Mouse (Mus musculus) embryonic facial prominence, embryonic 13.5 days (tissue): Measurements from ENCODE around the gene Akirin1. TPM values are rescaled to one million over a fixed set of nuclear protein-coding genes. Genes with fewer than 3 reads are reported as not detected.

Experiments used
- ATAC-seq: fragments of 200-750 bp; cut with Nextera tagmentation; 2 replicates; pipeline ENCODE4 v1.8.0; 2017; ENCODE audit warnings: low read depth; ENCODE audit not compliant: insufficient number of reproducible peaks, insufficient read depth, low FRiP score, low TSS enrichment
- H3K27ac ChIP-seq: fragments of 300-500 bp; sonication (generic); 2 replicates; pipeline ENCODE4 v1.5.1; 2015; ENCODE audit warnings: moderate library complexity, mild to moderate bottlenecking, inconsistent platforms
- H3K27me3 ChIP-seq: fragments of 300-500 bp; sonication (generic); 2 replicates; pipeline ENCODE4 v1.6.1; 2015; ENCODE audit warnings: mild to moderate bottlenecking, inconsistent platforms
- H3K36me3 ChIP-seq: fragments of 300-500 bp; sonication (generic); 2 replicates; pipeline ENCODE4 v1.6.1; 2015; ENCODE audit warnings: mild to moderate bottlenecking, inconsistent platforms
- H3K4me1 ChIP-seq: fragments of 300-500 bp; sonication (generic); 2 replicates; pipeline ENCODE4 v1.6.1; 2015; ENCODE audit warnings: inconsistent platforms
- H3K4me2 ChIP-seq: fragments of 300-500 bp; sonication (generic); 2 replicates; pipeline ENCODE4 v1.6.1; 2015; ENCODE audit warnings: moderate library complexity, mild to moderate bottlenecking, inconsistent platforms
- H3K4me3 ChIP-seq: fragments of 300-500 bp; sonication (generic); 2 replicates; pipeline ENCODE4 v1.5.1; 2015; ENCODE audit warnings: mild to moderate bottlenecking, inconsistent platforms
- H3K9ac ChIP-seq: fragments of 300-500 bp; sonication (generic); 2 replicates; pipeline ENCODE4 v1.6.1; 2015; ENCODE audit warnings: mild to moderate bottlenecking, inconsistent platforms
- H3K9me3 ChIP-seq: fragments of 300-500 bp; sonication (generic); 2 replicates; pipeline ENCODE4 v1.6.1; 2016; ENCODE audit warnings: inconsistent platforms
- WGBS: fragments of 180-500 bp; shearing (Covaris S2); methylation state at CpG from one replicate; pipeline ENCODE4 v1.1.7; 2015; ENCODE audit warnings: mixed read lengths; 5-methylcytosine and 5-hydroxymethylcytosine counted together
- polyA plus RNA-seq: library from polyadenylated mRNA; unstranded; fragments of >200 nt; fragmentation: Nextera tagmentation; extraction: Ambion mirVana; gene quantifications from 2 replicates; pipeline ENCODE4 v1.2.1, GENCODE M21; 2015

The Akirin1 gene
- polyA plus RNA-seq, result 53.4 and 54.0 TPM in 2 replicates

DNA sequence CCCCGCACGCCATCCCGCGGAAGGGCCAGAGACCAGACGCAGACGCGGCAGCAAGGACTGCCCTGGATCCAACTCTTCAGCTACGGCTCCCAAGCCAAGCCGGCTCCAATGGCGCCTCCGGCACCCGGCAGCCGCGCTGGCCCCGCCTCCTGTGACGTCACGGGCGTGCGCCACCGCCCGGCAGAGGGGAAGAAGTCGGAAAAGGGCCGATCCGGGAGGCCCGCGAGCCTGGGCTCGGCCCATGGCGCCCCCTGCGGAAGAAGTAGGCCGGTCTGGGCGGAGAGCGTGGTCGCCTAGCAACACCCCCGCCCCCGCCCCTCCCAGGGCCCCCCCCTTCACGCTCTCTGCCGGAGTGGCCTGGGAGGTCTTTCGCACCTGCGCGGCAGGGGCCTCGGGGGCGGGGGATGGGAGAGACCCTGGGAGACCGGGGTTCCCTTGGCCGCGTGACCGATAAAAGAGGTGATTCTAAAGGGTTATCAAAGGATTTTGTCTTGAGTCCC is at the start of gene Akirin1:
Akirin1 (minus strand) TSS at position 194 of the 500 bp plus-strand sequence.
- no peaks in the 10 kb centered on the region for H3K9me3 ChIP-seq
- H3K9ac ChIP-seq, result peak within 1 kb of the TSS; percentile 88
- WGBS, result under 1% methylated on average over 36 of the region's 46 CpGs
- ATAC-seq, result peak; percentile 98
- H3K4me2 ChIP-seq, result peak within 1 kb of the TSS; percentile 85
- H3K27me3 ChIP-seq, result no peaks in the 10 kb centered on the region
- H3K4me3 ChIP-seq, result peak within 1 kb of the TSS; percentile 99
- no peaks in the 10 kb centered on the region for H3K36me3 ChIP-seq
- H3K27ac ChIP-seq, result peak within 1 kb of the TSS; percentile 94
- H3K4me1 ChIP-seq, result peaks cover 16% of the 10 kb centered on the region

DNA sequence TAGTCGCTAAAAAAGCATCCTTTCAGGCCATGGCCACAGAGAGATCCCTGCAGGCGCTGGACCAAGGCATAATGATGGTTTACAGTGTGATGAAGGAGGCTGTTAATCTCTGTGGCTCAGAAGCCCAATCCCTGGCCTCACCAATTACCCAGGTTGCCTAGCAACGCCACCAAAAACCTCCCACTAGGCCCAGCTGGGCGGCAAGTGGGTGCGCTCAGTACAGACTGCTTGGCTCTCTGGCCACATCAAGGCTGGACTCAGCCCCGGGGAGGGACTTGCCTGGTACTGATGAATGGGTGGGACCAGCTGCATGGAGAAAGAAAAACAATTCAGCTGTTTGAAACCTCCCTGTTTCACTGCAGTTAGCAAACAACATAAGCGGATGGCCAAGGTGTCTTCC is 47.7 kb upstream of the Akirin1 start:
- H3K36me3 ChIP-seq, result no peaks in the 10 kb centered on the region
- H3K27ac ChIP-seq, result peak overlapping the region; percentile 11; the same call in 1 of the 2 replicates
- no peaks in the 10 kb centered on the region for H3K4me1 ChIP-seq
- no peak overlapping the region for H3K9ac ChIP-seq
- ATAC-seq, result peak; percentile 78; the same call in 1 of the 2 replicates
- no peaks in the 10 kb centered on the region for H3K9me3 ChIP-seq
- H3K4me3 ChIP-seq, result no peak overlapping the region
- 44% methylated on average over 7 of the region's 7 CpGs for WGBS
- H3K27me3 ChIP-seq, result no peaks in the 10 kb centered on the region
- H3K4me2 ChIP-seq, result no peak overlapping the region

DNA sequence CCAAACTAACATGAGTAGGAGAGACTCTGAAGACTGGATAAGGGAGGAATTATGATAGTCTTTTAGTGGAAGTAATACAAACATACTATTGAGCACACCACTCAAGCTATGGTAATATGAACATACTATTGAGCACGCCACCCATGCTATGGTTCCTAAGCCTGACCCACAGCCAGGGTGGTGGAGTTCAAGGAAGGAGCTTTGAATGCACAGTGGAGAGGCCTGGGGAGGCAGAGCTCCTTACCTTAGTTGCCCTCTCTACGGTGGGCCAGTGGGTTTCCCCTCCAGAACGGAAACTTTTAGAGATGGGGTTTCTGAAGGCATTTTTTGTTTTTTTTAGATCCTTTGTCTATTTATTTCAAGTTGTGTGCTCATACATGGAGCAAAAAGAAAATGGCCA is 47.3 kb upstream of the Akirin1 start:
- Histone ChIP-seq H3K4me3 (no peak overlapping the region), H3K4me2 (no peak overlapping the region), H3K27ac (peak overlapping the region; percentile 11; the same call in 1 of the 2 replicates), H3K9ac (no peak overlapping the region), H3K9me3 (no peaks in the 10 kb centered on the region), H3K36me3 (no peaks in the 10 kb centered on the region), H3K27me3 (no peaks in the 10 kb centered on the region), H3K4me1 (no peaks in the 10 kb centered on the region)
- WGBS, result 82% methylated on average over 3 of the region's 3 CpGs
- peak; percentile 57; the same call in 1 of the 2 replicates for ATAC-seq

DNA sequence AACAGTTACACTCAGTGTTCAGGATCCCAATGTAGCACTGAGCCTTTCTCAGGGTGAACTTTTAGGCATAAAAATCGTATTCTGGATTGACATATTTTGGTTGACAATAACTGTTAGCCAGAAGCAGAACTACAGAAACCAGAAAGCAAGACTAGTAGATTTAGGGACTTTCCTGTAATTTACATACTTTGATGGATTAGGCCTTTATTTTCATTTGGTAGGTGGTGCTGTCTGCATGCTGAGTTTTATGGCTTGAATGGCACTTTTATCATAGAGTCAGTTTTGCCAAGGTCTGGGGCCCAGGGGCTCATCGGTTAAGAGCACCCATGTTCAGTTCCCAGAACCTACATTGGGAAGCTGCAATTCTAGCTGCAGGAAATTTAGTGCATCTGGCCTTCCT is 44.9 kb upstream of the Akirin1 start:
- ATAC-seq, result no peak
- Histone ChIP-seq H3K4me1 (no peaks in the 10 kb centered on the region), H3K4me2 (no peak overlapping the region), H3K9ac (no peak overlapping the region), H3K4me3 (no peak overlapping the region), H3K36me3 (no peaks in the 10 kb centered on the region), H3K27me3 (no peaks in the 10 kb centered on the region), H3K9me3 (no peaks in the 10 kb centered on the region), H3K27ac (no peak overlapping the region)
- WGBS, result 67% methylated on average over 2 of the region's 2 CpGs

DNA sequence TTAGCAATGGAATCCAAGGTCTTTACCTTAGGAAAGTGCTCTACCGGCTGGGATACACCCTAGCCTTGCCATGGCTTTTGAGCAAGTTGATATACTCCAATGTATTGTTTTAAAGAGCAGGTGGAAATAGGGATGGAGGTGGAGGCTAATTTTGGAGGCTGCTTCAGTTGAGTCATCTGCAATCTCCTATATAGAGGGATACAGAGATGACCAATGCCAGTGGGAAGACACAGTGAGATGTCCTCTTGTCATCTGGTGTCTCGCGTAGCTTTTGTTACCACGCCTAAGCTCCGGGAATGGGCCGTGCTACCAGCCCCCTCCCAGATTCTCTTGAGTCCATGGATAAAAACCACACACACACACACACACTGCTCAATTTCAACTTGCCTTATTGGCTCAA is 43.0 kb upstream of the Akirin1 start:
- Histone ChIP-seq H3K9me3 (no peaks in the 10 kb centered on the region), H3K9ac (no peak overlapping the region), H3K4me1 (peaks cover 3% of the 10 kb centered on the region; the same call in 1 of the 2 replicates), H3K27me3 (no peaks in the 10 kb centered on the region), H3K4me2 (no peak overlapping the region), H3K36me3 (no peaks in the 10 kb centered on the region), H3K27ac (no peak overlapping the region), H3K4me3 (no peak overlapping the region)
- ATAC-seq, result no peak
- WGBS, result 93% methylated on average over 6 of the region's 6 CpGs

DNA sequence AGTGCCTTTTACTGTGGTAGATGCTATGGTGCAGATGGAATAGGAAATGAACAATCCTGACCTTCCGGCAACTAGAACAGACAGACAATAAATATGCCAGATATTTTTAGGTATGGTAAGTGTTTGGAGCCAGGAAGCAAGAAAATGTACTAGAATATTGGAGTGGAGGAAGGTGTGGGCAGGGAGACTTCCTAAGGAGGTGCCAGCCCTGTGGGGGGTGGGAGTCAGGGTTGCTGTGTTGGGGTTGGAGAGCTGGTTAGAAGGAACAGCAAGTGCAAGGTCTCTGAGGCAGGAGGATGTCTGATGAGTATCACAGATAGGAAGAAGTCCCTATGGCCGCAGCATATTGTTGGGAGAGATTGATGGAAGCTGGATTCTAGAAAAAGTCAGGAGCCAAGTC is 42.5 kb upstream of the Akirin1 start:
- no peaks in the 10 kb centered on the region for H3K36me3 ChIP-seq
- no peaks in the 10 kb centered on the region for H3K9me3 ChIP-seq
- no peak overlapping the region for H3K4me3 ChIP-seq
- ATAC-seq, result no peak
- peaks cover 7% of the 10 kb centered on the region; the same call in 1 of the 2 replicates for H3K4me1 ChIP-seq
- H3K9ac ChIP-seq, result no peak overlapping the region
- H3K27me3 ChIP-seq, result no peaks in the 10 kb centered on the region
- no peak overlapping the region for H3K27ac ChIP-seq
- H3K4me2 ChIP-seq, result no peak overlapping the region
- 87% methylated on average over 2 of the region's 2 CpGs for WGBS

DNA sequence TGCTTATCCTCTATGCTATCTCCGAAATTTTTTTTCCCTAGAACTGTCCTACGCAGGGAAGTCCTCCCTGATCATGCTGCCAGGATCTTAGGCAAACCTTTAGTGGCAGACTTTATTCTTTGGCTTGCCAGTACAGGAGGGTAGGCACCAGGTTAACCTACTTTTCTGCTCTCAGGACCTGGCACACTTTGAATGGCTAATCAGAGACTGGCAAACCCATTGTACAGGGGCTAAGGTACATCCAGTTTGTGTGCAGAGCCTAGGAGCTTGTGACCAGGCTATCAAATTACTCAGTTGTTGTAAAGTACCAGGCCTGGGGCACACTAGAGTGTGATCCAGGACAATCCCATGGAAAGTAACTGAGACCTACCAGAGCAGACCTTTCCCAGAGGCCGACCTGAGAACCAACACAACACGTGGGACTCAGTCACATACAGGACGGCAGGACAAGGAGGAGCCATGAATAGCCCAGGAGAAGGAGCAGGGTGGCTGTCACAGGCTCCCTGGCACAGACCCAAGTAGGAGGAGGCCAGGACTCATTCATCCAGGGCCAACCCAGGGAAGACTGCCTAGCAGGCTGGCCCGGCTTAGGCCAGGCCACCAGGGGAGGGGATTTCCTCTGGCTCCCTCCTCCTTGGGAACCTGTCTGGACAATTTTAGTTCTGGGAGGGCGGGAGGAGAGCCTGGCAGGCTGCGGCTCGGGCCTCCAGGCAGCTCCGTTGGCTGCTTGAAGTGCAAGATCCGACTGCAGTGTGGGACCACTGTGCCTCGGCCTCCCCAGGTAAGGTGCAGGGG is 37.2 kb upstream of the Akirin1 start, which contains the start of gene Rhbdl2:
Rhbdl2 (plus strand) TSS at position 684 of the 795 bp plus-strand sequence.
- 22% methylated on average over 12 of the region's 12 CpGs for WGBS
- 0 out of 2 replicates have a peak within 1 kb of the TSS, but pooled peaks have one; percentile 2 for H3K4me3 ChIP-seq
- H3K9ac ChIP-seq, result peak within 1 kb of the TSS; percentile 46
- peak; percentile 75 for ATAC-seq
- peaks cover 8% of the 10 kb centered on the region; the same call in 1 of the 2 replicates for H3K4me1 ChIP-seq
- peak within 1 kb of the TSS; percentile 30 for H3K4me2 ChIP-seq
- H3K9me3 ChIP-seq, result no peaks in the 10 kb centered on the region
- H3K27ac ChIP-seq, result peak within 1 kb of the TSS; percentile 22; the same call in 1 of the 2 replicates
- H3K36me3 ChIP-seq, result no peaks in the 10 kb centered on the region
- no peaks in the 10 kb centered on the region for H3K27me3 ChIP-seq

DNA sequence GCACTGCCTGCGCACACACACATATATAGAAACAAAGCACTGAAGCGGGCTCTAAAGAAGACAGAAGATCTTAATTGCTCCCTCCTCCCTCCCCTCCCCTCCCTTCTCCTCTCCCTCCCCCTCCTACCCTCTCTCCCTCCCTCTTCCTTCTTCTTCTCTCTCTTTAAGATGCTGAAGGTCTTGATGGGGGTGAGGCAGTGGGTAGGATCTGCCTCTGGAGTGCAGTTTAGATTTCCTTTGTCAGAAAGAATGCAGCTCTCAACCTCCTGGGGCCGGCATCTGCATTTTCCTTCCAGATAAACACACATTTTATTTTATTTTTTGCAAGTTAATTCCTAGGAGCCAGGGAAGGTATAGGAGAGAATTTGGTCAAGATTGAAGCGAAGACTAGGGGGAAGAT is 18.1 kb upstream of the Akirin1 start:
- no peaks in the 10 kb centered on the region for H3K36me3 ChIP-seq
- no peak overlapping the region for H3K27ac ChIP-seq
- H3K9ac ChIP-seq, result no peak overlapping the region
- H3K4me1 ChIP-seq, result no peaks in the 10 kb centered on the region
- H3K4me3 ChIP-seq, result no peak overlapping the region
- no peaks in the 10 kb centered on the region for H3K27me3 ChIP-seq
- ATAC-seq, result no peak
- no peaks in the 10 kb centered on the region for H3K9me3 ChIP-seq
- no peak overlapping the region for H3K4me2 ChIP-seq
- 68% methylated on average over 4 of the region's 4 CpGs for WGBS

DNA sequence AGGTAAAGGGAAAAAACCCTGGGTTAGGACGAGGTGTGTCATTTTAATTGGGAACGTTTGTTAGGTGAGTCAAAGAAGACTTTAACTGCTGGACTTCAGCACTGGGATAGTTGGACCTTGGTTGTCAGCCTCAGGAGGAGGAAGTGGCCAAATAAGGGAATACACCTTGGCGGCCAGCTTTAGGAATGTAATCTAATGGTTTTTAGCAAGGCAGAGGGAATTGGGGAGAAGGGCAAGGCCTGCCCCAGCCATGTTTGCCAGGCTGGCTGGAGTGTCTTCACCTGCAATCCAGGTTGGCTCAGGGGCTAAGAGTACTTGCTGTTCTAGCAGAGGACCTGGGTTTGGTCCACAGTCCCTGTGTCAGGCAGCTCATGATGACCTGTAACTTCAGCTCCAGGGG is 17.7 kb upstream of the Akirin1 start:
- no peaks in the 10 kb centered on the region for H3K36me3 ChIP-seq
- no peak overlapping the region for H3K27ac ChIP-seq
- H3K9me3 ChIP-seq, result no peaks in the 10 kb centered on the region
- no peak overlapping the region for H3K4me2 ChIP-seq
- no peak overlapping the region for H3K4me3 ChIP-seq
- no peaks in the 10 kb centered on the region for H3K4me1 ChIP-seq
- H3K27me3 ChIP-seq, result no peaks in the 10 kb centered on the region
- no peak overlapping the region for H3K9ac ChIP-seq
- WGBS, result 68% methylated on average over 3 of the region's 3 CpGs
- ATAC-seq, result no peak

DNA sequence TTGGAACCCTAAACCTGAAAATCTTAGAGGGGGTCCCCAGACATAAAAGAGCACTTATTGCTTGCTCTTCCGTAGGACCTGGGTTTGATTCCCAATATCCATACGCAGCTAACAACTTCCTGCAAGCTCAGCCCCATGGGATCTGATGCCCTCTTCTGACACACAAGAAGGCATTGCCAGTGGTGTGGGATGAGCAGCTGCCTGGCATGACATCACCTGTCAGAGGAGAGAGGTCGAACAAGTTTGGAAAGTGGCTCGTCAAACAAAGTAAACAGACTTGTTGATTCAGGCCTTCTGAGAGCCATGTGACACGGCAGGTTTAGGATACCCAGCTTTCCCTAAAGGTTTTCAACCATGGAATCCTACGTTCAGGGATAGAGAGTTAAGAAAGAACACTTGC is 14.9 kb upstream of the Akirin1 start:
- no peaks in the 10 kb centered on the region for H3K36me3 ChIP-seq
- no peaks in the 10 kb centered on the region for H3K27me3 ChIP-seq
- H3K9ac ChIP-seq, result no peak overlapping the region
- no peak for ATAC-seq
- no peak overlapping the region for H3K4me3 ChIP-seq
- no peak overlapping the region for H3K4me2 ChIP-seq
- H3K4me1 ChIP-seq, result no peaks in the 10 kb centered on the region
- H3K27ac ChIP-seq, result no peak overlapping the region
- no peaks in the 10 kb centered on the region for H3K9me3 ChIP-seq
- 69% methylated on average over 6 of the region's 6 CpGs for WGBS

DNA sequence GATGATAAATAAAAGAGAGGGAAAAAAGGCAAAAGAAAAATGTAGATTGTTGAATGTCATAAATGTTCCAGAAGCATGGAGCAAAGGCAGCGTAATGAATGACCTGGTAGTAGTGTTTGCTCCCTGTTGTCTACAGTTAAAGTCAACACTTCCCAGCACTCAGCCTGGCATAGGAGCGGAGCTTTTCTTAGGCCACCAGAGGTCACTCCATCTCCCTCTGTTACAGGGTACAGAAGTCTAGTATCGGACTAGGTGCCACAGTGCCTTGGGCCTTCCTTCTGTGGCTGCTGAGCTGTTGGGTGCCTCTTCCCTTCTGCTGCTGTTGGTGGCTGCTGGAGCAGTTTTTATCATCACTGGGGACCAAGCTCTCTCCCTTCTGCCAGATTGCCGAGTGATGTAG is 8.2 kb upstream of the Akirin1 start:
- Histone ChIP-seq H3K4me2 (no peak overlapping the region), H3K36me3 (no peaks in the 10 kb centered on the region), H3K27ac (no peak overlapping the region), H3K4me1 (no peaks in the 10 kb centered on the region), H3K27me3 (no peaks in the 10 kb centered on the region), H3K9me3 (no peaks in the 10 kb centered on the region), H3K9ac (no peak overlapping the region), H3K4me3 (no peak overlapping the region)
- WGBS, result 47% methylated on average over 4 of the region's 4 CpGs
- no peak for ATAC-seq
